Mouse (Mus musculus) hindbrain, embryonic 15.5 days (tissue): Measurements from ENCODE around the gene Lrrc25. TPM values are rescaled to one million over a fixed set of nuclear protein-coding genes. Genes with fewer than 3 reads are reported as not detected.

Experiments
- ATAC-seq: fragments of 200-750 bp; cut with Nextera tagmentation; 2 replicates; pipeline ENCODE4 v1.8.0; 2017; ENCODE audit warnings: low read depth, moderate number of reproducible peaks, moderate TSS enrichment; ENCODE audit not compliant: low FRiP score
- H3K27ac ChIP-seq: fragments of 300-500 bp; sonication (generic); replicated peaks from 2 replicates; pipeline ENCODE4 v1.5.1; 2015; ENCODE audit warnings: mild to moderate bottlenecking, inconsistent platforms
- H3K27me3 ChIP-seq: fragments of 300-500 bp; sonication (generic); 2 replicates; pipeline ENCODE4 v1.6.1; 2015; ENCODE audit warnings: control low read depth, inconsistent platforms
- H3K36me3 ChIP-seq: fragments of 300-500 bp; sonication (generic); 2 replicates; pipeline ENCODE4 v1.6.1; 2015; ENCODE audit warnings: control low read depth, inconsistent platforms
- H3K4me1 ChIP-seq: fragments of 300-500 bp; sonication (generic); replicated peaks from 2 replicates; pipeline ENCODE4 v1.6.1; 2015; ENCODE audit warnings: control low read depth, inconsistent platforms
- H3K4me2 ChIP-seq: fragments of 300-500 bp; sonication (generic); 2 replicates; pipeline ENCODE4 v1.6.1; 2015; ENCODE audit warnings: moderate library complexity, mild to moderate bottlenecking, inconsistent platforms
- H3K4me3 ChIP-seq: fragments of 300-500 bp; sonication (generic); 2 replicates; pipeline ENCODE4 v1.5.1; 2015; ENCODE audit warnings: mild to moderate bottlenecking, inconsistent platforms
- H3K9ac ChIP-seq: fragments of 300-500 bp; sonication (generic); 2 replicates; pipeline ENCODE4 v1.6.1; 2015; ENCODE audit warnings: inconsistent platforms
- H3K9me3 ChIP-seq: fragments of 300-500 bp; sonication (generic); 2 replicates; pipeline ENCODE4 v1.6.1; 2016; ENCODE audit warnings: control low read depth, inconsistent platforms
- WGBS: fragments of 180-500 bp; shearing (Covaris S2); methylation state at CpG from one replicate; pipeline ENCODE4 v1.1.7; 2015; 5-methylcytosine and 5-hydroxymethylcytosine counted together
- polyA plus RNA-seq: library from polyadenylated mRNA; unstranded; fragments of >200 nt; fragmentation: Nextera tagmentation; extraction: Ambion mirVana; gene quantifications from 2 replicates; pipeline ENCODE4 v1.2.1, GENCODE M21; 2015

Gene Lrrc25
- polyA plus RNA-seq, 1 experiment from 2014 or later, result 1.1 TPM

GRCm38 (mm10) chr8:70593961-70594609, 21.9 kb upstream of the Lrrc25 start, which contains the start of gene Isyna1:
Isyna1 (plus strand) TSS chr8:70594373.
- Histone ChIP-seq H3K4me3 (peak within 1 kb of the TSS; percentile 60), H3K4me2 (peak within 1 kb of the TSS; percentile 96), H3K9ac (peak within 1 kb of the TSS; percentile 56), H3K4me1 (peaks cover 50% of the 10 kb centered on the region), H3K36me3 (peaks cover 6% of the 10 kb centered on the region; the same call in 1 of the 2 replicates), H3K27me3 (no peaks in the 10 kb centered on the region), H3K9me3 (no peaks in the 10 kb centered on the region), H3K27ac (peak within 1 kb of the TSS; percentile 77)
- peak; percentile 86 for ATAC-seq
- WGBS, result under 1% methylated on average over 40 of the region's 40 CpGs

GRCm38 (mm10) chr8:70594621-70595564, 21.1 kb upstream of the Lrrc25 start:
- WGBS, result 7% methylated on average over 82 of the region's 82 CpGs
- Histone ChIP-seq H3K27me3 (no peaks in the 10 kb centered on the region), H3K9ac (peak overlapping the region; percentile 56), H3K4me1 (peaks cover 57% of the 10 kb centered on the region), H3K27ac (peak overlapping the region; percentile 77), H3K9me3 (no peaks in the 10 kb centered on the region), H3K36me3 (0 out of 2 replicates have a peak, but pooled peaks cover 6% of the 10 kb centered on the region), H3K4me2 (peak overlapping the region; percentile 96), H3K4me3 (peak overlapping the region; percentile 60)
- ATAC-seq, result peak; percentile 8

GRCm38 (mm10) chr8:70595811-70596210, 20.1 kb upstream of the Lrrc25 start:
- H3K9me3 ChIP-seq, result no peaks in the 10 kb centered on the region
- 92% methylated on average over 12 of the region's 12 CpGs for WGBS
- no peak for ATAC-seq
- H3K4me2 ChIP-seq, result peak overlapping the region; percentile 96; the same call in 1 of the 2 replicates
- no peaks in the 10 kb centered on the region for H3K27me3 ChIP-seq
- H3K27ac ChIP-seq, result no peak overlapping the region
- 0 out of 2 replicates have a peak, but pooled peaks cover 6% of the 10 kb centered on the region for H3K36me3 ChIP-seq
- H3K9ac ChIP-seq, result no peak overlapping the region
- peaks cover 67% of the 10 kb centered on the region for H3K4me1 ChIP-seq
- no peak overlapping the region for H3K4me3 ChIP-seq

GRCm38 (mm10) chr8:70596216-70596615, 19.7 kb upstream of the Lrrc25 start:
- Histone ChIP-seq H3K36me3 (0 out of 2 replicates have a peak, but pooled peaks cover 6% of the 10 kb centered on the region), H3K4me2 (no peak overlapping the region), H3K4me1 (peaks cover 71% of the 10 kb centered on the region), H3K27me3 (no peaks in the 10 kb centered on the region), H3K27ac (no peak overlapping the region), H3K4me3 (no peak overlapping the region), H3K9me3 (no peaks in the 10 kb centered on the region), H3K9ac (no peak overlapping the region)
- 92% methylated on average over 18 of the region's 18 CpGs for WGBS
- ATAC-seq, result no peak

GRCm38 (mm10) chr8:70596775-70597416, 19.1 kb upstream of the Lrrc25 start:
- 0 out of 2 replicates have a peak, but pooled peaks cover 6% of the 10 kb centered on the region for H3K36me3 ChIP-seq
- WGBS, result 73% methylated on average over 17 of the region's 17 CpGs
- H3K27me3 ChIP-seq, result no peaks in the 10 kb centered on the region
- no peak overlapping the region for H3K27ac ChIP-seq
- no peaks in the 10 kb centered on the region for H3K9me3 ChIP-seq
- H3K4me1 ChIP-seq, result peaks cover 77% of the 10 kb centered on the region
- H3K4me2 ChIP-seq, result peak overlapping the region; percentile 64
- no peak for ATAC-seq
- H3K9ac ChIP-seq, result 0 out of 2 replicates have a peak overlapping the region, but pooled peaks have one; percentile 38
- H3K4me3 ChIP-seq, result no peak overlapping the region; the same call in 1 of the 2 replicates

GRCm38 (mm10) chr8:70597417-70598272, 18.3 kb upstream of the Lrrc25 start:
- 6% methylated on average over 58 of the region's 68 CpGs for WGBS
- H3K4me1 ChIP-seq, result peaks cover 85% of the 10 kb centered on the region
- H3K4me2 ChIP-seq, result peak overlapping the region; percentile 64
- H3K9ac ChIP-seq, result peak overlapping the region; percentile 38
- ATAC-seq, result no peak
- H3K9me3 ChIP-seq, result no peaks in the 10 kb centered on the region
- H3K27ac ChIP-seq, result no peak overlapping the region
- H3K36me3 ChIP-seq, result 0 out of 2 replicates have a peak, but pooled peaks cover 7% of the 10 kb centered on the region
- H3K27me3 ChIP-seq, result no peaks in the 10 kb centered on the region
- peak overlapping the region; percentile 37 for H3K4me3 ChIP-seq

- peak overlapping the region; percentile 64 for H3K4me2 ChIP-seq
- 3% methylated on average over 29 of the region's 29 CpGs for WGBS
- ATAC-seq, result no peak
- H3K9me3 ChIP-seq, result no peaks in the 10 kb centered on the region
- H3K27ac ChIP-seq, result no peak overlapping the region; the same call in 1 of the 2 replicates
- peak overlapping the region; percentile 37 for H3K4me3 ChIP-seq
- H3K4me1 ChIP-seq, result peaks cover 82% of the 10 kb centered on the region
- H3K9ac ChIP-seq, result peak overlapping the region; percentile 38
- H3K27me3 ChIP-seq, result no peaks in the 10 kb centered on the region
- H3K36me3 ChIP-seq, result 0 out of 2 replicates have a peak, but pooled peaks cover 9% of the 10 kb centered on the region
Measured at GRCm38 (mm10) chr8:70598283-70598682, 17.7 kb upstream of the Lrrc25 start.

- peak overlapping the region; percentile 64 for H3K4me2 ChIP-seq
- no peak for ATAC-seq
- peak overlapping the region; percentile 38; the same call in 1 of the 2 replicates for H3K9ac ChIP-seq
- 0 out of 2 replicates have a peak, but pooled peaks cover 9% of the 10 kb centered on the region for H3K36me3 ChIP-seq
- 19% methylated on average over 10 of the region's 10 CpGs for WGBS
- H3K27me3 ChIP-seq, result no peaks in the 10 kb centered on the region
- no peaks in the 10 kb centered on the region for H3K9me3 ChIP-seq
- H3K27ac ChIP-seq, result no peak overlapping the region; the same call in 1 of the 2 replicates
- peaks cover 77% of the 10 kb centered on the region for H3K4me1 ChIP-seq
- H3K4me3 ChIP-seq, result peak overlapping the region; percentile 37
Measured at GRCm38 (mm10) chr8:70598722-70599121, 17.2 kb upstream of the Lrrc25 start.

- WGBS, result 82% methylated on average over 12 of the region's 12 CpGs
- Histone ChIP-seq H3K9ac (no peak overlapping the region), H3K9me3 (no peaks in the 10 kb centered on the region), H3K4me2 (no peak overlapping the region), H3K4me1 (peaks cover 79% of the 10 kb centered on the region), H3K27me3 (no peaks in the 10 kb centered on the region), H3K27ac (no peak overlapping the region; the same call in 1 of the 2 replicates), H3K4me3 (no peak overlapping the region), H3K36me3 (0 out of 2 replicates have a peak, but pooled peaks cover 9% of the 10 kb centered on the region)
- no peak for ATAC-seq
Measured at GRCm38 (mm10) chr8:70599507-70600290, 16.3 kb upstream of the Lrrc25 start.
